Comparison of ENCODE assay signal across 9 mouse cellular contexts in genomic region chr5:125133651-125134050, GRCm38 (mm10). TPM values are rescaled to one million over a fixed set of nuclear protein-coding genes. Genes with fewer than 3 reads are reported as not detected.
DNase-seq lines count a peak whose midpoint lies in the region; ATAC-seq lines count a peak whose summit lies in the region.
"Had no signal": no experiment of that assay in that cellular context is flagged by ENCODE, and none has a peak within 500 bp of the region (broad histone marks: within the 10 kb centered on the region; RNA-seq: fewer than 3 reads in every experiment).

No protein-coding gene starts in this region.

- peak overlapping the region; percentile 90; the same call in 1 of the 2 replicates for H3K27ac ChIP-seq in lung, embryonic 16.5 days (ENCODE audit: low read length)
- H3K27ac ChIP-seq in hindbrain, embryonic 12.5 days: peak overlapping the region; percentile 92
- peak overlapping the region; percentile 91 for H3K27ac ChIP-seq in neural tube, embryonic 13.5 days (replicated peaks)

- 48% methylated on average over 4 of the region's 4 CpGs for WGBS in lung, embryonic 16.5 days
- 26% methylated on average over 4 of the region's 4 CpGs for WGBS in hindbrain, embryonic 12.5 days
- 22% methylated on average over 4 of the region's 4 CpGs for WGBS in neural tube, embryonic 13.5 days

- no peak overlapping the region for H3K4me3 ChIP-seq in lung, embryonic 16.5 days (ENCODE audit: low read length)
- H3K4me3 ChIP-seq in hindbrain, embryonic 12.5 days: no peak overlapping the region
- no peak overlapping the region for H3K4me3 ChIP-seq in neural tube, embryonic 13.5 days

- peak; percentile 88 for DNase-seq in cerebellum, postnatal 10 days
- no peak for DNase-seq in cerebellum, postnatal 36 days
- DNase-seq in lung, postnatal 10 days: no peak
- no peak for DNase-seq in urinary bladder, postnatal 25 days (ENCODE audit: low spot score)
- no peak for DNase-seq in frontal cortex, postnatal 25 days (ENCODE audit: low spot score in 2 of 2)
- DNase-seq: thymus, postnatal 14 days had no signal

- H3K27me3 ChIP-seq in lung, embryonic 16.5 days (ENCODE audit: control insufficient read depth, insufficient read depth, low read depth, low read length): no peaks in the 10 kb centered on the region
- H3K27me3 ChIP-seq in hindbrain, embryonic 12.5 days: no peaks in the 10 kb centered on the region
- no peaks in the 10 kb centered on the region for H3K27me3 ChIP-seq in neural tube, embryonic 13.5 days

- no peaks in the 10 kb centered on the region for H3K9me3 ChIP-seq in lung, embryonic 16.5 days (ENCODE audit: control insufficient read depth, low read length)
- no peaks in the 10 kb centered on the region for H3K9me3 ChIP-seq in hindbrain, embryonic 12.5 days (replicated peaks)
- H3K9me3 ChIP-seq in neural tube, embryonic 13.5 days: no peaks in the 10 kb centered on the region

- H3K4me2 ChIP-seq in lung, embryonic 16.5 days (ENCODE audit: low read depth, low read length): no peak overlapping the region
- no peak overlapping the region for H3K4me2 ChIP-seq in hindbrain, embryonic 12.5 days (replicated peaks)
- H3K4me2 ChIP-seq in neural tube, embryonic 13.5 days: no peak overlapping the region

- peaks cover 80% of the 10 kb centered on the region for H3K4me1 ChIP-seq in lung, embryonic 16.5 days (replicated peaks; ENCODE audit: control insufficient read depth, insufficient read depth, low read length)
- peaks cover 95% of the 10 kb centered on the region for H3K4me1 ChIP-seq in hindbrain, embryonic 12.5 days
- H3K4me1 ChIP-seq in neural tube, embryonic 13.5 days (replicated peaks): peaks cover 100% of the 10 kb centered on the region

- H3K36me3 ChIP-seq in lung, embryonic 16.5 days (ENCODE audit: control insufficient read depth, insufficient read depth, low read length): no peaks in the 10 kb centered on the region
- H3K36me3 ChIP-seq in hindbrain, embryonic 12.5 days: no peaks in the 10 kb centered on the region
- no peaks in the 10 kb centered on the region for H3K36me3 ChIP-seq in neural tube, embryonic 13.5 days

- ATAC-seq in lung, embryonic 16.5 days (ENCODE audit: low read depth): no peak
- no peak for ATAC-seq in hindbrain, embryonic 12.5 days (ENCODE audit: low FRiP score)
- ATAC-seq in neural tube, embryonic 13.5 days (ENCODE audit: low read depth): no peak

- no peak overlapping the region for H3K9ac ChIP-seq in lung, embryonic 16.5 days (ENCODE audit: low read length)
- no peak overlapping the region for H3K9ac ChIP-seq in hindbrain, embryonic 12.5 days
- H3K9ac ChIP-seq in neural tube, embryonic 13.5 days: no peak overlapping the region

RNA-seq across cellular contexts. Expression of gene Ncor2, which starts 45.4 kb away (rescaled TPM):
- polyA plus RNA-seq in lung, embryonic 16.5 days (2015; fragmentation: Nextera tagmentation; extraction: Ambion mirVana): 20.3 and 27.3 TPM in 2 replicates
- polyA plus RNA-seq in hindbrain, embryonic 12.5 days (2016; fragmentation: Nextera tagmentation; extraction: Ambion mirVana): 30.2 and 31.0 TPM in 2 replicates
- 29.2 and 30.4 TPM in 2 replicates for polyA plus RNA-seq in neural tube, embryonic 13.5 days (2015; fragmentation: Nextera tagmentation; extraction: Ambion mirVana)

Comparison
In these comparisons a context has a peak if more than half of its experiments do, and no peak if none do; other contexts are left out.
1. DNase-seq: peak in cerebellum, postnatal 10 days (2 of 2); none in cerebellum, postnatal 36 days (0 of 2), lung, postnatal 10 days (single experiment), urinary bladder, postnatal 25 days (single experiment) and frontal cortex, postnatal 25 days (0 of 2).
2. Peak in every context shown above with its lines, with median percentiles within 50 percentile points of each other: H3K27ac ChIP-seq.